Mouse (Mus musculus): Measurements from ENCODE around the gene Nap1l4.
"Not testable (repeated sequence)": the region's sequence is repeated elsewhere in the genome, so short reads cannot be mapped to it uniquely, and the experiment has no call there.

Gene Nap1l4

DNA sequence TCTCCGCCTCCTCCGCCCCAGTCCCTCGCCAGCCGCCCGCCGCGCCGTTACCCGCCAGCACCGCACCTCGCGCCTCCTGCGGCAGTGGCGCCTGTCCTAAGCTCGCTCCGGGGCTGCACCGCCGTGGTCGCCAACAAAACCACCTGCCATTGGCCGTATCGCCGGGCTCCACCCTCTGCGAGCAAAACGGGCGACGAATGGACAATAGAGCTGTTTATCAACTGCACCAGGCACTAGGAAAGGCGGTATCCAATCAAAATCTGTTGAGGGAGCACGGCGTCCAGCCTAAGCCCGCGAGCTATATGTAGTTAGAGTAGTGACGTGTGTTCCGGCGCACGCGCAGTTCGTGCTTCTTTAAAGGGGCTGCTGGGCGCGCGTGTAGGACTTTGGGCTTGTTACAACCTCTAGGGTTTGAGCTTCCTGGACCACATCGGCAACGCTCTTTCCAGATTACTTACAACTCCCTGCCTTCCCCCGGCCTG lies at the start of gene Nap1l4:
Gene Nap1l4, minus strand, starts transcription at position 131 of the 482 bp plus-strand sequence.
- DNase-seq (ENCODE audit: low read depth, low spot score), result peak; percentile 99

GRCm38 (mm10) chr7:143594865-143595264 lies 46.0 kb upstream of the Nap1l4 start:
- DNase-seq (ENCODE audit: low read depth, low spot score), result no peak

DNA sequence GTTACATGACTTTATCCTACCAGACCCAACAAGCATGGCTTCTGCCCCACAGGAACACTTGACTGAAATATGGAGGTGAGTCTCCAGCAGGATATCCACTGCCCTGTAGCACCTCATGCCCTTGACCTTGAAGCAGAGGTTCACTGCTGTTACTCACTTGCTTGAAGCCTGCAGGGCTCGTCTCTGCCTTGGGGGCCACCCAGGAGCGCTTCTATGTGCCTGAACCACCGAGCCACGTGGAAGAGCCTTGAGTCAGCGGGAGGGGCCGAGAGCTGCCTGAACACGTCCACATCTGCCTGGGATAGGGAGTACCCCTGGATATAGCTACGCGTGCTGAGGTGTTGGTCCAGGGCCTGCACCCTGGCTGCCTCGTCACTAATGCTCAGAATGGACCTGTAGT lies 43.3 kb upstream of the Nap1l4 start:
- DNase-seq (ENCODE audit: low read depth, low spot score), result no peak

DNA sequence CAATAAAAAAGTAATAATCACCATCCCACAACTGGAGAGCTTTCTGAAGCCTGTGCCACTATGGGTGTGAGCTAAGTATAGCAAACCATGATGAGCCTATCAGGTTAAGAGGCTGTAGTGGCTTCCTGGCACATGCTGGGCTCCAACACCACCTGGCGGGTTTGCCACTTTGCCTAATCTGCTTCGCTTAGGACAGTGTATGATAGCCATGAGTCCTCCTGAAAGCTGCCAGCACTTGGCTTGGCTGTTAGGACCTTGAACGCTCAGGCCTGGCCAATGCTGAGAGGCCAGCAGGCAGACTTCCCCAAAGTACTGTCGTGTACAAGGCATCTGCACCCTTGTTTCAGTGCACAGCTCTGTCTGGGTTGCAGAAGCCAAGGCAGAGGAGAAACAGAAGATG lies 39.1 kb upstream of the Nap1l4 start:
- DNase-seq (ENCODE audit: low read depth, low spot score), result no peak

DNA sequence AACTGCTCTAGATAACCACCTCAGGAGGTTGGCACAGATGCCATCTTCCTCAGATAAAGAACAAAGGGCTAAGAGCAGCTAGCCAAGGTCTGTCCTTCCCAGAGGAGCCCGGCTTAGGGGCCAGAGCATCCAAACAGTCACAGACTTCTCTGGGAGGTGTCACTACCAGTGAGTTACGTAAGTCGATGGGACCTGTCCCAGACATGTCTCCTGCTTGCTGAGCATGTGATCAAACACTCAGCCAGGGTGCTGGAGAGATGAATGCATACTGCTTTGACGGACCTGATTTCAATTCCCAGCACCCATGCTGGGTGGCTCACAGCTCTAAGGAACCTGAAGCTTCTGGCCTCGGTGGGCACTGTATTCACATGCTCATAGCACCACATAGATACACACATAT lies 38.7 kb upstream of the Nap1l4 start:
- no peak for DNase-seq (ENCODE audit: low read depth, low spot score)

DNA sequence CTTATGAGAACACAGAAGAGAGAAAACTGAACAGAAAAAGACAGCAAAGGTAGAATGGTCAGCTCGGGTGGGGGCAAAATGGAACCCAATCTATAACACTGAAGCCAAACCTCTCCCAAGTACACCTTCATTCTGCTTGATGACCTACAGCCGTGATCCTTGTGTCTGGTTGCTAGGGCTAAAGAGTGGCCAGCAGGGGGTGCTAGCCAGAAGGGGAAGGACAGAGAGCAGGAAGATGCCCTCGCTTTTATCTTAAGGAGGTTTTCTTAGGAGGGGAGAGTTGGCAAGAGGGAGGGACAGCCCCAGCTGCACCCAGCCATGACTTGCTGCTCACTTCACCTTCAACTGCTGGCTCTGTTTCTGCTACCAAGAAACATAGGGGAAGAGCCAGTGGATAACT lies 35.0 kb upstream of the Nap1l4 start:
- DNase-seq (ENCODE audit: low read depth, low spot score), result peak; percentile 75

- DNase-seq (ENCODE audit: low read depth, low spot score), result no peak
Observed at GRCm38 (mm10) chr7:143583025-143583424, 34.1 kb upstream of the Nap1l4 start.

DNA sequence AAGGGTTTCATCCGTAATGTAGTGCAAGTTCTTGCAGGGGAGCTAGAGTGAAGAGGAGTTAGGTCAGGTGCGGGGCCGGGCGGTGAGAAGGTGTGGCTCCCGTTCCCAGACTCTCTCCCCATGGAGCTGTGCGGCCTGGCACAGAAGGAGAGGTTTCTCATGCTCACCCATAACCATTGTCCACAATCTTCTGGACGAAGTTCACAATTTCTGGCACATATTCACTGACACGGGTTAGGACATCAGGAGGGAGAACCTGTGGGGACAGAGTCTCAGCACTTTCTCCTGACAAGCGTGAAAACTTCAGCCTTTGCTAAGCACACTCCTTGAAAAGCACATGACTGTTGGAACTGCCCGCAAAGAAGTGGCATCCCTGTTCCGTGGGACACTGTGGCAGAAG lies 26.8 kb upstream of the Nap1l4 start:
- DNase-seq (ENCODE audit: low read depth, low spot score), result no peak

GRCm38 (mm10) chr7:143565648-143566039 lies 16.7 kb upstream of the Nap1l4 start:
- no peak for DNase-seq (ENCODE audit: low read depth, low spot score)

- no peak for DNase-seq (ENCODE audit: low read depth, low spot score)
Observed at GRCm38 (mm10) chr7:143565015-143565647, 16.2 kb upstream of the Nap1l4 start.

GRCm38 (mm10) chr7:143563787-143564186 lies 14.9 kb upstream of the Nap1l4 start:
- DNase-seq (ENCODE audit: low read depth, low spot score), result peak; percentile 73

- no peak for DNase-seq (ENCODE audit: low read depth, low spot score)
Observed at GRCm38 (mm10) chr7:143557616-143558015, 8.7 kb upstream of the Nap1l4 start.

DNA sequence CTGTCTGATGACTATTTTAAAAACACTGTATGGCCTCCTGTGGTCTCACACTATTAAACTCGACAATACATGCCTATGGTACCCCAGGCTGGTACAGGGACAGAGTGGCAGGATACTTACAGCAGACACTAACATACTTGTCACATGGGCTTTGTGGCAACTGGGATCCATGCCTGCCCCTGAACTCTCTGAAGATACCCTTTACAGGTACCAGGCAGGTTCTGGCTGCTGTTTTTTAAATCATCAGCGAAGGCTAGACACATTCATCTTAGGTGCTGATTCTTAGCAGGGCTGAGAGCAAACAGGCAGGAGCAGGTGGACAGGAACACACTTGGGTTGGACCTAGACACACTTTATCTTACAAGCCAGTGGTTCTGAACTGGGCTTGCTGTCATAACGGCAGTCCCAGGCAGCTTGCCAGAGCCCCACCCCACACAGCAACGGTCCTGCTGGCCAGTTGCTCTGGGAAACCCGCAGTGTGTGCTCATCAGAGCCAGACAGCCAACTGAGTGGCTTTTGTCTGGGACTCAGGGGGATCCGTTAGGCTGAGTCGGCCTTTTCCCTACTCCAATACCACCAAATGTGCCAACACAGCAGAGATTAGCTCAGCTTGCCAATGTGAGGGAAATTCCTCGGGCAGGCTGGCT lies 8.2 kb upstream of the Nap1l4 start:
- peak; percentile 51 for DNase-seq (ENCODE audit: low read depth, low spot score)

- no peak for DNase-seq (ENCODE audit: low read depth, low spot score)
Observed at GRCm38 (mm10) chr7:143549588-143550220, 798 bp upstream of the Nap1l4 start.

GRCm38 (mm10) chr7:143548231-143548961 lies 510 bp downstream of the Nap1l4 start:
- DNase-seq (ENCODE audit: low read depth, low spot score), result peak; percentile 53

DNA sequence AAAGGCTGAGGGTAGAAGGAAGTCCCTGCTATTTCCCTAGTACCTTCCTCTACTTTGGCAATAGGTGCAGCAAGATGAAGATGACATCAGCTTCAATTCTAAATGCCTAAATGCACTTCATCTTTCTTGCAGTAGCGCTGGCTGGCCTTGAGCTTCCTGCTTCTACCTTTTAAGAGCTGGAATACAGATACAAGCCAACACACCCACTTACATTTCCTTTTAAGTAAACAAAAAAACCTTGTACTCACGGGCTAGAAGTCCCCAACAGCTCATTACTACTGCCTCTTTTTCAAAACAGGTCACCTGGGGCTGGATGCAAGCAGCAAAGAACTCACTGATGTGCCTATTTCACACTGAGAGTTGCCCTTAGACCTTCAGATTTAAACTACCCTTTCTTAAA lies 2.4 kb downstream of the Nap1l4 start:
- no peak for DNase-seq (ENCODE audit: low read depth, low spot score)

GRCm38 (mm10) chr7:143544368-143544767 lies 4.5 kb downstream of the Nap1l4 start:
- peak; percentile 64 for DNase-seq (ENCODE audit: low read depth, low spot score)

- peak; percentile 33 for DNase-seq (ENCODE audit: low read depth, low spot score)
Observed at GRCm38 (mm10) chr7:143538671-143539070, 10.2 kb downstream of the Nap1l4 start.

DNA sequence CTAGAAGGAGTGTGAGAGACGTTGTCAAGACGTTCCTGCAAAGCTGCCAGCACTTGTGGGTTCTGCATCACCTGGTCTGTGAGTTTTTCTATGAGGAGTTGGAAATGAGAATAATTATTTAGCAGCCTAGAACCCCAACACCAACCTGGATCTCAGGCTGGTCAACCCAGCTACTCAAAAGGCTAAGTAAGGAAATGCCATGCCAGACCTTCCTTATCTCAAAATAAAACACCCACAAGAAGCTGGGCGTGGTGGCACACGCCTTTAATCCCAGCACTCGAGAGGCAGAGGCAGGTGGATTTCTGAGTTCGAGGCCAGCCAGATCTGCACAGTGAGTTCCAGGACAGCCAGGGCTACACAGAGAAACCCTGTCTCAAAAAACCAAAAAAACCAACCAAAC lies 10.7 kb downstream of the Nap1l4 start:
- DNase-seq (ENCODE audit: low read depth, low spot score), result not testable (repeated sequence)

DNA sequence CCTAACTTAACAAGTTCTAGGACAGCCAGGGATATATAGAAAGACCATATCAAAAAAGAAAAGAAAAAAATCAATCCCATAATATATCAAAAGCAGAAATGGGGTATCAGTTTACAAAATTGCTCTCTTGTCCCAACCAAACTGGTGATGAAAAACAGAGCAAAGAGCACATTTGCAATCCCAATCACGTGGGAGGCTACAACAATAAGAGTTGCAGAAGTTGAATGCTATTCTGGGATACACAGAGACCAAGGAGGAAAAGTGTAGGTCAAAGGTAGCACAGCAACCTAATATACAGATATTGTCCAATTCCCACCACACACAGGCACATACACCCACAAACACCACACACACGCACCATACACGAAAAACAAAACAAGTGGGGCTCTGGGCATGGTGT lies 12.7 kb downstream of the Nap1l4 start:
- no peak for DNase-seq (ENCODE audit: low read depth, low spot score)

DNA sequence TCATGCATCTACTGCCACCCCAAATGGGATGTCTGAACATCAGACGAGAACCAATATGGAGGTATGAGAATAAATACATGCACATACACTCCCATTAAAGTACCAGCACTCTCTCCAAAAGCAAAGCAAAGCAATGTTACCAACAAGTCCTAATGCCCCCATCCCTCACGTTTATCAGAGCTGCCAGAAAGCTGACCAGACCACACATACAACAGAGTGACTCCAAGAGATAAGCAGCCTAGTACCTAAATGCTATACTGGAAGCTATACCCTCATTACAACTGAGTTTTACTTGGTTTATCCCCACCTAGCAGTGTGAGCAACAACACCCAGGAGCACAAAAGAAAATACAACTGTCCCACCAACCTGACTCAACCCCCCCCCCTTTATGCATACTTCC lies 15.6 kb downstream of the Nap1l4 start:
- no peak for DNase-seq (ENCODE audit: low read depth, low spot score)

DNA sequence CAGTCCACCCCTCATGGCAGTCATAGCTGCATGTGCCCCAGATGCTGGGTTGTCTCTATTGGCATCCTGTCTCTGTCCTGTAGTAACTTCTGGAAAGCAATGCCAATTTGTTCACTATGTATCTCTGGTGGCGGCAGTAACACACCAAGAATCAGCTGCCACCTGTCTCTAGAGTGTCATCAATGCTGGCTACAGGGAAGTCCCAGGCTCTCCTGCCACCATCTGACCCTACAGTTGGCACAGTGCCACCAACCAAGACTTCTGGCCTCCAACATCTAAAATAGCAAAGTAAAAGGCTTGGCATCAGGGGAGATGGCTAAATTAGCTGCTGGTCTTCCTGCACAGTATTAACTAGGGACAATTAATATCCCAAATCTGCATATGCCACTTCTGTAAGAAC lies 16.5 kb downstream of the Nap1l4 start:
- no peak for DNase-seq (ENCODE audit: low read depth, low spot score)

All from 3T3-L1 (cell line).